Mouse (Mus musculus) midbrain, embryonic 14.5 days (tissue): ENCODE data around the gene Gm49358. TPM values are rescaled to one million over a fixed set of nuclear protein-coding genes. Genes with fewer than 3 reads are reported as not detected.

Experiments used
- ATAC-seq: fragments of 200-750 bp; cut with Nextera tagmentation; 2 replicates; pipeline ENCODE4 v1.8.0; 2017; ENCODE audit warnings: moderate number of reproducible peaks, moderate library complexity; ENCODE audit not compliant: low FRiP score, low TSS enrichment
- DNase-seq: peaks from one replicate; pipeline ENCODE4 v3.0.0-alpha.2; 2015
- H3K27ac ChIP-seq: fragments of 300-500 bp; sonication (generic); replicated peaks from 2 replicates; pipeline ENCODE4 v1.5.1; 2014; ENCODE audit warnings: mild to moderate bottlenecking, low read depth, low read length, moderate library complexity
- H3K27me3 ChIP-seq: fragments of 300-500 bp; sonication (generic); 2 replicates; pipeline ENCODE4 v1.6.1; 2014; ENCODE audit warnings: low read length, control low read depth, mixed read lengths; ENCODE audit not compliant: control insufficient read depth, insufficient read depth
- H3K36me3 ChIP-seq: fragments of 300-500 bp; sonication (generic); 2 replicates; pipeline ENCODE4 v1.6.1; 2014; ENCODE audit warnings: low read length, control low read depth; ENCODE audit not compliant: control insufficient read depth, insufficient read depth
- H3K4me1 ChIP-seq: fragments of 300-500 bp; sonication (generic); 2 replicates; pipeline ENCODE4 v1.6.1; 2014; ENCODE audit warnings: mild to moderate bottlenecking, antibody characterized with exemption, low read length, control low read depth; ENCODE audit not compliant: control insufficient read depth, insufficient read depth
- H3K4me2 ChIP-seq: fragments of 300-500 bp; sonication (generic); 2 replicates; pipeline ENCODE4 v1.6.1; 2014; ENCODE audit warnings: mild to moderate bottlenecking, low read length, moderate library complexity
- H3K4me3 ChIP-seq: fragments of 300-500 bp; sonication (generic); replicated peaks from 2 replicates; pipeline ENCODE4 v1.5.1; 2014; ENCODE audit warnings: low read depth, low read length
- H3K9ac ChIP-seq: fragments of 300-500 bp; sonication (generic); replicated peaks from 2 replicates; pipeline ENCODE4 v1.6.1; 2014; ENCODE audit warnings: mild to moderate bottlenecking, low read length, moderate library complexity
- H3K9me3 ChIP-seq: fragments of 300-500 bp; sonication (generic); 2 replicates; pipeline ENCODE4 v1.6.1; 2016; ENCODE audit warnings: low read length, control low read depth, mixed read lengths; ENCODE audit not compliant: control insufficient read depth
- WGBS: fragments of 180-500 bp; shearing (Covaris S2); extraction: QIAGEN DNeasy Blood & Tissue Kit; methylation state at CpG from one replicate; pipeline ENCODE4 v1.1.7; 2014; 5-methylcytosine and 5-hydroxymethylcytosine counted together
- polyA plus RNA-seq: library from polyadenylated mRNA; unstranded; fragments of >200 nt; fragmentation: Nextera tagmentation; extraction: Ambion mirVana; gene quantifications from 2 replicates; pipeline ENCODE4 v1.2.1, GENCODE M21; 2014

The Gm49358 gene
- polyA plus RNA-seq, 1 experiment from 2014 or later: 0.87 TPM

- H3K4me3 ChIP-seq: no peak overlapping the region
- ATAC-seq (no peak), DNase-seq (no peak)
- H3K4me2 ChIP-seq: no peak overlapping the region
- H3K9me3 ChIP-seq: no peaks in the 10 kb centered on the region
- no peak overlapping the region for H3K9ac ChIP-seq
- H3K36me3 ChIP-seq: no peaks in the 10 kb centered on the region
- WGBS: 94% methylated on average over 5 of the region's 5 CpGs
- H3K27ac ChIP-seq: no peak overlapping the region
- H3K27me3 ChIP-seq: no peaks in the 10 kb centered on the region
- H3K4me1 ChIP-seq: no peaks in the 10 kb centered on the region
Measured at GRCm38 (mm10) chr10:86810612-86811011, 46.8 kb downstream of the Gm49358 start.

- WGBS: 90% methylated on average over 19 of the region's 19 CpGs
- no peak for ATAC-seq
- DNase-seq: no peak
Measured at GRCm38 (mm10) chr10:86814292-86815131, 50.7 kb downstream of the Gm49358 start.

GRCm38 (mm10) chr10:86815133-86815532 is 51.4 kb downstream of the Gm49358 start:
- Histone ChIP-seq H3K9me3 (no peaks in the 10 kb centered on the region), H3K4me3 (no peak overlapping the region), H3K4me2 (no peak overlapping the region), H3K4me1 (peaks cover 6% of the 10 kb centered on the region), H3K36me3 (no peaks in the 10 kb centered on the region), H3K27ac (no peak overlapping the region), H3K9ac (no peak overlapping the region), H3K27me3 (no peaks in the 10 kb centered on the region)
- DNase-seq (no peak), ATAC-seq (no peak)
- 86% methylated on average over 7 of the region's 7 CpGs for WGBS

More at GRCm38 (mm10) chr10:86814292-86815131, 50.7 kb downstream of the Gm49358 start:
- no peak overlapping the region for H3K4me2 ChIP-seq
- no peaks in the 10 kb centered on the region for H3K36me3 ChIP-seq
- H3K4me1 ChIP-seq: peaks cover under 1% of the 10 kb centered on the region
- H3K27ac ChIP-seq: no peak overlapping the region
- H3K4me3 ChIP-seq: no peak overlapping the region
- no peaks in the 10 kb centered on the region for H3K9me3 ChIP-seq
- no peak overlapping the region for H3K9ac ChIP-seq
- H3K27me3 ChIP-seq: no peaks in the 10 kb centered on the region

- peak; percentile 77 for DNase-seq
- 21% methylated on average over 8 of the region's 8 CpGs for WGBS
- no peaks in the 10 kb centered on the region for H3K27me3 ChIP-seq
- H3K27ac ChIP-seq: peak overlapping the region; percentile 53
- no peak overlapping the region for H3K4me2 ChIP-seq
- no peak overlapping the region for H3K4me3 ChIP-seq
- H3K4me1 ChIP-seq: peaks cover 6% of the 10 kb centered on the region
- peak; percentile 48 for ATAC-seq
- H3K36me3 ChIP-seq: peaks cover 22% of the 10 kb centered on the region
- no peaks in the 10 kb centered on the region for H3K9me3 ChIP-seq
- H3K9ac ChIP-seq: no peak overlapping the region
Measured at GRCm38 (mm10) chr10:86819649-86820165, 55.9 kb downstream of the Gm49358 start.

GRCm38 (mm10) chr10:86821014-86821413 is 57.2 kb downstream of the Gm49358 start:
- DNase-seq: no peak
- Histone ChIP-seq H3K27ac (no peak overlapping the region), H3K9ac (no peak overlapping the region), H3K4me2 (no peak overlapping the region), H3K4me3 (no peak overlapping the region), H3K4me1 (peaks cover 6% of the 10 kb centered on the region), H3K9me3 (no peaks in the 10 kb centered on the region), H3K36me3 (peaks cover 35% of the 10 kb centered on the region), H3K27me3 (no peaks in the 10 kb centered on the region)
- 90% methylated on average over 7 of the region's 7 CpGs for WGBS
- no peak for ATAC-seq

GRCm38 (mm10) chr10:86824093-86824492 is 60.3 kb downstream of the Gm49358 start:
- Histone ChIP-seq H3K9me3 (0 out of 2 replicates have a peak, but pooled peaks cover 2% of the 10 kb centered on the region), H3K4me2 (no peak overlapping the region), H3K4me1 (peaks cover 6% of the 10 kb centered on the region), H3K27me3 (no peaks in the 10 kb centered on the region), H3K36me3 (peaks cover 36% of the 10 kb centered on the region), H3K4me3 (no peak overlapping the region), H3K27ac (no peak overlapping the region), H3K9ac (no peak overlapping the region)
- ATAC-seq (no peak), DNase-seq (no peak)
- 85% methylated on average over 6 of the region's 6 CpGs for WGBS

- Histone ChIP-seq H3K4me3 (no peak overlapping the region), H3K9ac (no peak overlapping the region), H3K9me3 (0 out of 2 replicates have a peak, but pooled peaks cover 3% of the 10 kb centered on the region), H3K27me3 (no peaks in the 10 kb centered on the region), H3K4me2 (no peak overlapping the region), H3K36me3 (peaks cover 36% of the 10 kb centered on the region), H3K4me1 (peaks cover 1% of the 10 kb centered on the region; the same call in 1 of the 2 replicates), H3K27ac (no peak overlapping the region)
- DNase-seq (no peak), ATAC-seq (no peak)
- WGBS: 85% methylated on average over 14 of the region's 14 CpGs
Measured at GRCm38 (mm10) chr10:86824871-86825270, 61.1 kb downstream of the Gm49358 start.

- H3K36me3 ChIP-seq: peaks cover 29% of the 10 kb centered on the region
- H3K27me3 ChIP-seq: no peaks in the 10 kb centered on the region
- ATAC-seq: no peak
- H3K4me1 ChIP-seq: no peaks in the 10 kb centered on the region
- no peak overlapping the region for H3K27ac ChIP-seq
- no peak for DNase-seq
- no peak overlapping the region for H3K4me2 ChIP-seq
- H3K4me3 ChIP-seq: no peak overlapping the region
- 0 out of 2 replicates have a peak, but pooled peaks cover 3% of the 10 kb centered on the region for H3K9me3 ChIP-seq
- WGBS: 94% methylated on average over 10 of the region's 10 CpGs
- no peak overlapping the region for H3K9ac ChIP-seq
Measured at GRCm38 (mm10) chr10:86825871-86826522, 62.2 kb downstream of the Gm49358 start.
